Mouse (Mus musculus) testis, postnatal 10 days (tissue): ENCODE measurements around the gene 6030468B19Rik.
A peak's percentile ranks its signal among the peaks of the same experiment; 100 is the strongest.

Experiments used
- DNase-seq: peaks from one replicate; pipeline ENCODE4 v3.0.0; 2021; ENCODE audit warnings: low spot score

6030468B19Rik gene

DNA sequence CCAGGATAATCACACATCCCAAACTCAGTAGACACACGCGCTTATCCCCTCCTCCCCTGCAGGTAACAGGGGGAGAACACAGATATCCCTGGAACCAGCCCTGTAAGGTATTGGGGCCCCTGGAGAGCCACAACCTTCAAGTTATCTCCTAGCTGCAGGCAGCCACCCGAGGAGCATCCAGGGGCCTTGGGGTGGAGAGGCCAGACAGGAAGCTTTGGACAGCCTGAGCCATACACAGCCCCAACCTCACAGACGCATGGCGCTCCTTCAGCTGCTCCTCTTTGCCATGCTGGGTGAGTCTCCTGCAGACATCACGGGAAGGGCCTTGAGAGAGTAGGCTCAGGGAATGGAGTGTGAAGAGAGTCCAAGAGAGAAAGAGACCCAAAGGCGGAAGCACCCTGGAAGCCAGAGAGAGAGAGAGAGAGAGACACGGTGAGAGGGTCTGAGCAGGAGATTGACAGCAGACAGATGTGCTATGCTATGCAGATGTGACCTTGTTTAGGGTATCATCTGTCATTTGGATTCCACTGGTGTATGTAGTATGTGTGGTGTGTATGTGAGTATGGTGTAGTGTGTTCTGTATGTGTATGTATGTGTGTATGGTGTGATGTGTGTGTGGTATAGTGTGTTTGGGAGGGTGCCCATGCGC, at the start of gene 6030468B19Rik:
TSS of gene 6030468B19Rik (plus strand) at position 150 of the 649 bp plus-strand sequence.
- DNase-seq: no peak

DNA sequence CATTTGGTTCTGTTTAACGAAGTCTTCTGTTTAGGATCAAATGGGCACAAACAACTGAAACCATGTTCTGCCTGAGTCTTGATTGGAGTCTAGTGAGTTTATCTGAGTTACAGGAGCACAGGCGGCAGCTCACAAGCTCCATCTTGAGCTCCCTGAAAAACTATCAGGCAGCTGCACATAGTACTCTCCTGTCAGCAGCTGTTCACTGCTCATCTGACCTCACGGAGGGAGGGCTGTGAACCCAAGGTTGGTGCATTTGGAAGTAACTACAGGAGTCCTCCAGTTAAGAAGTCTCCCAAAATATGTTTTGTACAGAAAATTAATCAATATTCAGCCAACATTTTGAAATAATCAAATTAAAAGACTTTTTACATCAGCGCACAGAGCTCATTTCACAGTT, 48.8 kb upstream of the 6030468B19Rik start:
- no peak for DNase-seq

DNA sequence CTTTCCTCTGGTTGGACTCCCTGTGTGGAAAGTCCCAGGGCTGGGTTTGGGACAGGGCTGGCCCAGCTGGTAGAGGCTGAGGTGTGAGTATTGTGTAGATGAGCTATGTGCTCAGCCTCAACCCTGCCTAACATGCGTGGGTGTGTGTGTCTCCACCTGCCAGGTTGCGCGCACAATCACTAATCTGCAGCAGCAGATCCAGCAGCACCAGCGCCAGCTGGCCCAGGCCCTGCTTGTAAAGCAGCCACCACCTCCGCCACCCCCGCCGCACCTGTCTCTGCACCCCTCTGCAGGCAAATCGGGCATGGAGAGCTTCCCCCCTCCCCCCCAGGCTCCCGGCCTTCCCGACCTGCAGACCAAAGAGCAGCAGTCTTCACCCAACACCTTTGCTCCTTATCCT, 48.0 kb upstream of the 6030468B19Rik start:
- no peak for DNase-seq

DNA sequence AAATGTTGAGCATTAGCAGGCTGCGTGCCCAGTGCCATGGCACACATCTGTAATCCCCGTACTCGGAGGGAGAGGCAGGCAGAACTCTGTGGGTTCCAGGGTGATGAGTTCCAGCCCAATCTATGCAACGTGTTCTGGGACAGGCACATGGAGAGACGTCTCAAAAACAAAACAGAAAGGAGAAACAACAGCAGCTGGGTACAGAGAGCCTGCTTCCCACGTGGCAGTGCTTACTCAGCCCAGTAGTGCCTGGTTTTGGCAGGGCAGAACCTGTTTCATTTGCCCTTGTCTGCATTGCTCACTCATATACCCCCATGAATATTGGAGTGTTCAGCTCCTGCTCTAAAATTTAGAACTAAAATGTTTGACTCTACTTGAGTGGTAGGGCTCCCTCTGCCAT, 45.9 kb upstream of the 6030468B19Rik start:
- no peak for DNase-seq

DNA sequence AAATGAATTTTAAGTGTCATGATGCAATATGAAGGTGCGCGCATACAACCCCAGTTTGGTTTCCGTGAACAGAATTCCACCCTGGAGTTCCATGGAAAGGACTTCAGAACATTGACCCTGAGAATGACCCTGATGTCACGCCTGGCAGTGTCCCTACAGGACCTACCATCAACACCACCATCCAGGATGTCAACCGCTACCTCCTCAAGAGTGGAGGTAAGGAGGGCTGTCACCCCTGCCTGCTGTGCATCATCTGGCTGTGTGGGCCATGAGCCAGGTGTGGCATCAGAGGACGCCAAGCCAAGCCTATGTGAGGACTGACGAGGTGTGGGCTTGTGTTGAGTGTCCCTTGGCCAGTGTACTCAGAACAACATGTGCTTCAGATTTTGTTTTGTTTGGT, 41.6 kb upstream of the 6030468B19Rik start:
- DNase-seq: no peak

DNA sequence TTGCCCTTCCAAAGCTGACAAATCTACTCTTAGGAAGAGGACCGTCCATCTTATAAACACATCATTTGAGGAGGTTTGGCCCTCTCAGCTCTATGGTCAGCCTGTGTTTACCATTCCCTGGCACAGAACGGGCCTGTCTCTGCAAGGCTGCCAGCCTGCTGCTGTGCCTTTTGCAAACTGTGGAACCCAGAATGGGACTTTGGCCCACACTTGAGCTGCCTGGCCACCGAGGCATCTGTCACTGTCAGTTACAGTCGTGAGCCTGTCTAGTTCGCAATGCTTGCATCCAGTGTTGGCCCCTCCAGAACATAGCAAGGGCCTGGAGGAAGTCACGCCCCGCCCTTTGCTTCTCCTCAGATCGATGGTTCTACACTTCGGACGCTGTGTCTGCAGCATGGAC, 38.2 kb upstream of the 6030468B19Rik start:
- no peak for DNase-seq

DNA sequence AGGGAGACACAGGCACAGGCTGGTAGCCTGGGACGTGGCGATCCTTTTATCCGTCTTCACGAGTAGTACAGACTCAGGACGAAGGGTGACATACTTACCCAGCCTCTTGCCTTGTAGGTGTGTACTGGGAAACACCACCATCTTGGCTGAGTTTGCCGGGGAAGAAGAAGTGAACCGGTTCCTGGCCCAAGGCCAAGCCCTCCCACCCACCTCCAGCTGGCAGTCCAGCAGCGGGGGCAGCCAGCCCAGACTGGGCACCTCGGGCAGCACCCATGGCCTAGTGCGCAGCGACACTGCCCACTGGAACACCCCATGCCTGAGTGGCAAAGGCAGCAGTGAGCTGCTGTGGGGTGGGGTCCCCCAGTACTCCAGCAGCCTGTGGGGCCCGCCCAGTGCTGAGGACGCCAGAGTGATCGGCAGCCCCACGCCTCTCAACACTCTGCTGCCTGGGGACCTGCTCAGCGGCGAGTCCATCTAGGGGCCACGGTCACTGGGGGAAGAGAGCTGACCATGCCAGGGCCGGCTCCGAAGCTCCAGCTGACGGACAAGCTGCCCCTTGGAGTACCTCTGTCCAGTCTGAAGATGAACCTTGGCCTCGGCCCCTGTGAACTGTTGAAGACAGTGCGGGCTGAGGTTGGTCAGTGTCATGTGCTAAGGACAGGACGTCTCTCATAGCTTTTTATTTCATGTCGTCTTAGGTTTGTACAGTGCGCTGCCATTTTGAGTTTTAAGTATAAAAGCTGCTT, 36.9 kb upstream of the 6030468B19Rik start:
- no peak for DNase-seq

DNA sequence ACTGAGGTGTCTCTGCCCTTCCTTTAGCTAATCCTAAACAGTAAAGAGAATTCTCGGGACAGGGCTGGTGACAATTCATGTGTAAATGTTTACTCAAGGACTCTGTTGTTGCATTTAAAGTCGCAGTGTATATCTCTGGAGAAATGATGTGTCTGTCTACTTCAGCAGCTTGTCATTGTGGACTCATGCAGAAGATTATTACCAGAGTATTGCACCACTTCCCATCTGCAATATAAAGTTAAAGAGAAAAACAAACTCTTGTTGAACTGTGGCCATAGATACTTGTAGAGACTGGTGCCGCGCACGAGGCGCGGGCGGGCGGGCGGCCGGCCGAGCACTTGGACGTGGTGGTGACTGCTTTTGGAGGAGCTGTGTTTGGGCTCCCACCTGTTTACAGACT, 35.7 kb upstream of the 6030468B19Rik start:
- DNase-seq: no peak

DNA sequence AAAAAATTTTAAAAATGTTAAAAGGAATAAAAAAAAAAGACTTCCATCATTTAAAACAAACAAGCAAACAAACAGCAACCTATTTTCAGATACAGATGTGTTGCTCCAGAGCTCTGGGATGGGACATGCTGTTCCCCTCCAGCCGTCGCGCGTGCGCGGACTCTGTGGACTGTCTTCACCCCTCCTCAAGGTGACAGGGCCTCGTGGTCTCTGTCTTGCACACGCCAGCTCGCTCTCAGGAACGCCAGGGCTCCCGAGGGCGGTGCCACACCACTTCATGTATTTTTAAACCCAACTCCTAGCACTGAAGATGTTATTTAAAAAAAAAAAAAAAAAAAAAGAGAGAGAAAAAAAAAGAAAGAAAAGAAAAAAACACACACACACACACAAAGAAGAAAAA, 35.2 kb upstream of the 6030468B19Rik start:
- DNase-seq: peak; percentile 43

DNA sequence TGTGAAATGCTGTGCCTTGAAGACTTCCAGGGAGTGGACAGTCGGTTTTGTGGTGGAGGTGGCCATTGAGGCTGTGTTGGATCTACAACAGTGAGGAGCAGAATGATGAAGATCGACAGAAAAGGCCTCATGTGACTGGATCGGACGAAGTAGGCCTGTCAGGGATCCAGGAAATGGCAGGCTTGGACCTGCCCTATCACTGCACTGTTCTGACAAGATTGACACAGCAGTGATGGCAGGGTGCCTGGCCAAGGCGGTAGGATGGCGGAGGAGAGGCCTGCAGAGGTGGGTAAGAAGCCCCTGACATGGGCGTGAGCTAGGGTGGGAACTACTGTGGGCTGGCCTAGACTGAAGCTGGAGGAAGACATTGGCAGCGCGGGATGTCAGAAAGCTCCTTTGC, 33.1 kb upstream of the 6030468B19Rik start:
- DNase-seq: no peak

DNA sequence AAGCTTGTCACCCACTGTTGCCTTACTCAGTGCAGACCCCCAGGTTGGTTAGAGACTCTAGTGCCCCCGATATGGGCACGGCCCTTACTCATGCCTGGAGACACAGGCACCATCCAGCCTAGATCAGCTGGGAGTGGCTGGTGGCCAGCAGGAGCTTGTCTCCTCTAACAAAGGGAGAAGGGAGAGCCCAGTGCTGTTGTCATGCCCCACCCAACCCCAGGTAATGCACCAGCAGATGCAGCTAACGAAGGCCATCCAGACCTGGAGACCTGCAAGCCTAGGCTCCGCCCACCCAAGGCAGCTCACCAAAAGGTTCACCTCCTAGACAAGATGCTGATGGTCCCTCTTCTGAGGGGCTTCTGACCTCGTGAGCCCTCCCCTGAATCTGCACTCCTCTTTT, 32.1 kb upstream of the 6030468B19Rik start:
- DNase-seq: no peak

DNA sequence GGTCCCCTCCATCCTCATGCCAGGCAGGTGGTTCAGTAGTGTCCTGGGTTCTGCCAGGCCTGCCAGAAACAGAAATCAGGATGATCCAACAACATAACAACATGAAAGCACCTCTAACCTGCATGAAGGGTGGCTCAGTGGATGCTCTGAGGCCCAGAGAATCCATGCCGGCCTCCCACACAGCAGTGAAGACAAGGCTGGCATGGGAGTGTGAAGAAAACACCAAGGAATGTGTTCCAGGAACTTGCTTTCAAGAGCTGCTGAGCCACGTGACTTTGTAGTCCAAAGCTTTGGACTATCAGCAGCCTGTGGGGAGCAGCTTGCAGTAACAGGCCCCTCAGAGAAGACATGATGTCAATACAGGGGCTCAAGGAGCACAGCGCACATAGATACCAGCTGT, 31.2 kb upstream of the 6030468B19Rik start:
- no peak for DNase-seq

DNA sequence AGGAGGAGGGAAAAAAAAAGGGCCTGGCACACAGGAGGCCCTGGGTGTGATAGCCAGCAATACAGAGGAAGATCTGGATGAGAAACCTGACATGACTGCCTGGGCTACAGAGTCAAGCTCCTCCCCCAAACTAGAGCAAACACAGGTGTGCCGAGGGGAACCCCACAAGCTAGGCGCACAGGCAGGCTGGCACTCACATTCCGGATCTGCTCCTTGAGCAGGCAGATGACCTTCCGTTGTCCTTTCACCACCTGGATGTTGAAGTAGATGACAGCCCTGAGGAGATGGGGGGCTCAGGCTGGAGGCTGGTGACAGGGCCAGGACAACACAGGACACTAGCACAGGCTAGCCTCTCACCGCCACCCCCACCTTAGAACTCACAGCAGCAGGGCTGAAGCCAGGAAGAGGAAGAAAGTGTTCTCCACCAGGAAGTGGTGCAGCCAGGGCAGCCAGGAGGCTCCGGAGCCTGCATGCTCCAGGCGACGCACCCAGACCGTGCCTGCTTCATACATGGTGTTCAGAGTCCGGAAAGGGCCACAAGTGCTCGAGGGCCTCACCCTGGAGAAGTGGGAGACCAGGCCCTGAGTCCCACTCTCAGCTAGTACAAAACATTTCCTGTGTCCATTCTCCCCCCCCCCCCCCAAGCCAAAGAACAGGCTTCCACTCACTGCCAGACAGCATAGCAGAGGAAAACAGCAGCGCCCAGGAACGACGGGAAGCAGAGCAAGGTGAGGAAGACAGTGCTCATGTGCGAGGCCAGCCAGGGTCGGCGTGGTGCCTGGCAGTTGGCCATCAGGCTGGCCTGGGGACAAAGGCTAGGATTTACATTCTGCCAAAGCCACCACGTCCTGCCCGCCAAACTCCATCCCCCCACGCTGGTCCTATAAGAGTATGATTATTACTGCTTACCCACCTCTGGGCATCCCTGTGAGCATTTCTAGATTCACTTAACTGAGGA, 28.5 kb upstream of the 6030468B19Rik start:
- DNase-seq: no peak

DNA sequence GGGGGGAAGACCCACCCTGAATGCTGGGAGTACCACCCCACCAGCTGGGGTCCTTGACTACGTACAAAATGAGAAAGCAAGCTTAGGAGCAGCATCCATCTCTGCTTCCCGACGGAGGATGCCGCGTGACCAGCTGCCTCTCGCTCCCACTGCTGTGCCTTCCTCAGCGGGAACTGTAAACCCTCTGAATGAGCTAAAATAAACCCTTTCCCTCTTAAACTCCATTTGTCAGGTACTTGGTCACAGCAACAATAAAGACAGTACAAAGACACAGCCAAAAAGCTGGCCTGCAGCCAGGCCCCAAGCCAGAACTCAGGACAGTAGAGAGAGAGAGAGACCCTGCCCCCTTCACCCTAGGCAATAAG, 27.8 kb upstream of the 6030468B19Rik start:
- DNase-seq: no peak

DNA sequence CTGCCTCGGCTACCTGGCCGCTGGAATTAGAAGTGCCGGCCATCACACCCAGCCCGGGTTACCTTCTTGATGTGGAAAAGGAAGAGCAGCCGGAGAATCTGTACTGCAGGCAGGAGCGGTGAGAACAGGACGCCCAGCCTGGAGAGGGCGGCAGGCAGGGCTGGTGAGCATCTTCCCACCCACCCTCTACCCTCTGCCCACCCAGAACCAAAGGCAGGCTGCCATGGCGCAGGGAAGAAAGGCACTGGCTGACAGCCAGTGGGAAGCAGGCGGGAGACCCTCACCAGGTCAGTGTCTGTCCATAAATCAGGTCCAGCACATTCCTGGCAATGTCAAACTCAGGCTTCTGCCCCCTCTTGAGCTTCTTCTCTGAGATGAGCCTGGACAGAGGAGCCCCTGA, 27.1 kb upstream of the 6030468B19Rik start:
- DNase-seq: no peak

DNA sequence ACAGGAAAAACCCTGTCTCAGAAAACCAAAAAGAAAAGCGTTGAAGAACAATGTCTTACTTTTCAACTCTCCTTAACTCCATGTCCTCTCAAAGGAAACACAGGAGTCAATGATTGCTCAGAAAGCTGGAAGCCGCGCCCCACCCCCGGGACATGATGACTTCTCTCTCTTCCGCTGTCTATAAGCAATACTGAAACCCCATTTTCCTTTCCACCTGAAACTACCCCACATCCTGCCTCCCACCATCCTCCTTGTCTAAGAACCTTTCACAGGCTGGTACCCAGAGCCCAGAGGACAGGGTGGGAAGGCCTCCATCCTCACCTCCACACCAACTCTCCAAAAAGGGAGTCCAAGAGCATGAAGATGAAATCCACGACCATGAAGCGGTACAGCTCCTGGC, 25.1 kb upstream of the 6030468B19Rik start:
- no peak for DNase-seq

DNA sequence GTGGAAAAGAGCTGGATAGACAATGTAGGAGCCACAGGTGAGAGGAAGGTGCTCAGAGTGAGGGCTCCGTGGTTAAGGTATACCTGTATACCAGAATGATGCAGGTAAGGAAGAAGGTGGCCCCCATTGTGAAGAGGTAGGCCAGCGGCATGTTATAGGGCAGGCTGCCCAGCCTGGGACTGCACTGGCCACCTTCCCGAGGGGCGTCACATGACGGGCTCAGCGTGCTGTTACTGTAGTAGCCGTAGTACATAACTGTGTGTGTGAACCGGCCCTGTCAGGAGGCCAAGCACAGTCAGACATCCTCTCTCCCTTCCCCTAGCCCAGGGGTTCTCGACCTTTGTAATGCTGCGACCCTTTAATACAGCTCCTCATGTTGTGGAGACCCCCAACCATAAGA, 22.5 kb upstream of the 6030468B19Rik start:
- no peak for DNase-seq

DNA sequence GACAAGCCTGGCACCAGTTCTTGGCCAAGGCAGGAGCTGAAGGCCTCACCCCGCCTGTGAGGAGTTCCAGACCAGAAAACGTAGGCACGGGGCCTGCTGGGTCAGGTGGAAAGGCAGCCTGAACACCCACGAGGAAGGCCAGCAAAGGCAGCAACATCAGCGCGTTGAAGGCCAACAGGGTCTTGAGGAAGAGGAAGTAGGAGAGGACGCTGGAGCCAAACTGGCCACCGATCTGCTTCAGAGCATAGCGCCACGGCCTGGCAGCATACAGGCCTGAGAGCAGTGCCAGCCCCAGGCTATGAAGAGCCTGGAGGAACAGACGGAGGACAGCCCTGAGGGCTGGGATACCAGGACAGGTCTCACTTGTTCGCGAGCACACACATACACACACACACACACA, 21.9 kb upstream of the 6030468B19Rik start:
- DNase-seq: no peak

DNA sequence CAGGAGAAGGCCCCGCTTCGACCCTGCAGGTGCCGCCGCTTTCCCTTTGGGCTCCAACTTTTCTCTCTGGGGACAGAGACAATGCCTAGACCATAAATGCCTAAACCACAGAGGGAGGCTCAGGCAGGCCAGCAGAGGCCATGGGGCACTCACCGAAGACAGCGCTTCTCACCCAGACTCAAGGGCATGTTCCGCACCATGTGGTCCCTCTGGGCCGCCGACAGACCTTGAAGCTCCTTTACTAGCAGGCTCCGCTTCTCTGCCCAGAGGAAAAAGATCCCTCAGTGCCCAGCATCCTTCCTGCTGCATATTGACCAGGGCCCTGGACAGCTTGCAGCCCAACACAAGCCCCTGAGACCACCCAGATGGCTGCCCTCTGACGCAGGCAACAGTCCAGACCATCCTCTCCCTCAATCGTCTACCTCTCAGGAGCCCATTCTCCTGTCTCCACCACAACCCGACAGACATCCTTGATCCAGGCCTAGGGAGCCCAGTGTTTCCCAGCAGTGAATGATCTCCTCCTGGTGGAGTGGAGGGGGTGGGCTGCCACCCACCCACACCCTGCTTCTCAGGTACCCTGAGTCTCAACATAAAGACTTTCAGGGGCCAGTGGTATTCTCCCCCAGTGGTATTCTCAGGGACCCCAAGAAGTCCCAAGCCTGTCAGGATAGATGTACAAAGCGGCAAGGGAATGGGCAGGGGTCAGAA, 21.2 kb upstream of the 6030468B19Rik start:
- no peak for DNase-seq

DNA sequence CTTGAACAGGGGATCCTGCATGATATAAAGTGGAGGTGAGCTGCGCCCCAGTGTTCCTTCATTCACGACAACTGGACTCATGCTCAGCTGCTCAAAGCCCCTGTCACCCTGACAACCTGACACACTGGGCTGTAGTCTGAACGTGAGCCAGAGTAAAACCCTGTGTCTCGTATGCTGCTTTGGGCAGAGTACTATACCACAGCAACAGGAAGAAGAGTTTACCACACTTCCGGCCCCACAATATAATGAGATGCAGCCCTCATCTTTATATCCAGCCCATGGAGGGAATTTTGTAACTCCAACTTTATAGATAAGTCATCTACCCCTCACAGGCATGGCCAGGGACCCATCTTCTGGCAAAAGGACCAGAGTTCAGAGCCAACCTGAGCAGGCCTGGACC, 20.3 kb upstream of the 6030468B19Rik start:
- no peak for DNase-seq

DNA sequence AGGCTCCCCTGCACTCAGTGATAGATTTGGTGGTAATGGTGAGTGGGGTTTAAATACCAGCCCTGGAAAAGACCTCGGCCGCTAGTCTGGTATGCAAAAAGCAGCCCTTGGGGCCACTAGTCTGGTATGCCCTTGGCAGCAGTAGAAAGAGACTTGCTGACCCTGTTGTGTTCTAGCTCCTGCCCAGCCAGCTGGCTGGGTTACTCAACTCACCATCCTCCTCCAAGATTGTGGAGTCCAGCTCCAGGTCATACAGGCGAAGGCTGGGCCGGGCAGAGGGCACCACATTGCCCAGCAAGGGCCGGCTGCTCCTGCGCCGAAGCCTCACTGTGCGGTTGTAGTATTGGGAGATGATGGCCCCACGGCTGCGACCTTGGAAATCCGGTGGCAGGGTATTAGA, 19.4 kb upstream of the 6030468B19Rik start:
- no peak for DNase-seq

DNA sequence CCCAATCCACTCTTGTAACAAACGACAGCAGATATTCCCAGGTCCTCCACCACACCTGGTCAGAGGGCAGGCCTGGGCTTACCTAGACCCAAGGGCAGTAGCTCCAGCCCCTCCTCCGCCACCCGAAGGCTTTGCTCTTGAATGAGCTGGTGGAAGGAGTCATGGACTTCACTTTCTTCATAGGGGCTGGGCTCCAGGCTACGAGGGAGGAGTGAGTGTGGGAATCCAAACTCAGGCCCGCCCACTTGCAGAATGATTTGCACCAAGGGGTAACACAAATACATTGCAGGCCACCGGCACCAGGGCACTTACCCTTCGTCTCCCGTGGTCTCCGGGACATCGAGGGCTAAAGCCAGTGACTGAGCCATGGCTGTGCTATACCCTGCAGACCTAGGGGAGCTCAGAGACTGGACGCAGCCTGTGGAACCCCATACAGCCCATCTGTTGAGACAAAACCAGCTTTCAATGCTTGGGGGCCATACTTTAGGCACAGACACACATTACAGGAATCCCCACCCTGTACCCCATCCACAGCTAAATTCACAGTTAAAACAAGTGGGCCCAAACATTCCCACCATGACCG, 18.5 kb upstream of the 6030468B19Rik start:
- no peak for DNase-seq
